Mouse (Mus musculus) skeletal muscle tissue, adult 2 months (tissue): Measurements from ENCODE around the gene Gzmb.
"Not testable (repeated sequence)": the region's sequence is repeated elsewhere in the genome, so short reads cannot be mapped to it uniquely, and the experiment has no call there.

ENCODE experiments used
- DNase-seq: peaks from one replicate; pipeline ENCODE4 v3.0.0-alpha.2; 2012; ENCODE audit warnings: low read depth, low spot score

The Gzmb gene

GRCm38 (mm10) chr14:56262153-56262552 is at the start of gene Gzmb:
Gene Gzmb, minus strand, starts transcription at chr14:56262260.
- no peak for DNase-seq

DNA sequence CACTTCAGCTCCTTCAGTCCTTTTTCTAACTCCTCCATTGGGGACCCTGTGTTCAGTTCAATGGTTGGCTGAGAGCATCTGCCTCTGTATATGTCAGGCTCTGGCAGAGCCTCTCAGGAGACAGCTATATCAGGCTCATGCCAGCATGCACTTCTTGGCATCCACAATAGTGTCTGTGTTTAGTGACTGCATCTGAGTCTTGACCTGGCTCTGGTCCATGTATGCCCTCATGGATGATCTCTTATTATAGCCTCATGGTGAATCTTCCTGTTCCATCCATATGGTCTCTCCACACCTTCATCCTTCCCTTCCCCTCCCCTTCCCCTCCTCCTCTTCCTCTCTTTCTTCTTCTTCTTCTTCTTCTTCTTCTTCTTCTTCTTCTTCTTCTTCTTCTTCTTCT is 49.7 kb upstream of the Gzmb start:
- not testable (repeated sequence) for DNase-seq

DNA sequence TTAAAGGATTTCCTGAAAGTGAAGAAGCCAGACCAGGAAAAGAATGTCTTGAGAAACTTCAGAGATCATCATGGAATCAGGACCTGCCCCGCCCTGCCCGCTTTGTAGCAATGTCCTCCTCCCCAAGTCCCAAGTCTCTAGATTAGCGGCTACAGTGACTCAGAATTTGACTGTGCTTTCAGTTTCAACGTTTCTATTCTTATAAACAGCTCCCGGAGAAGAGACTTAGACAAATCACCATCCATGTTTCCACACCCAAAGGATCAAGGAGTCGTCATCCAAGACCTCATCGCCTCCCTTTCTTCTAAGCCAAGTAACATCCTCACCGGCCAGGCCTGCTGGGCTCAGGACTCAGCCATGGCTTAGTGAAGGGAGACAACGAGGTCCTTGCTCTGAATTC is 48.2 kb upstream of the Gzmb start:
- DNase-seq = peak; percentile 26

GRCm38 (mm10) chr14:56304149-56304548 is 42.1 kb upstream of the Gzmb start:
- peak; percentile 27 for DNase-seq

DNA sequence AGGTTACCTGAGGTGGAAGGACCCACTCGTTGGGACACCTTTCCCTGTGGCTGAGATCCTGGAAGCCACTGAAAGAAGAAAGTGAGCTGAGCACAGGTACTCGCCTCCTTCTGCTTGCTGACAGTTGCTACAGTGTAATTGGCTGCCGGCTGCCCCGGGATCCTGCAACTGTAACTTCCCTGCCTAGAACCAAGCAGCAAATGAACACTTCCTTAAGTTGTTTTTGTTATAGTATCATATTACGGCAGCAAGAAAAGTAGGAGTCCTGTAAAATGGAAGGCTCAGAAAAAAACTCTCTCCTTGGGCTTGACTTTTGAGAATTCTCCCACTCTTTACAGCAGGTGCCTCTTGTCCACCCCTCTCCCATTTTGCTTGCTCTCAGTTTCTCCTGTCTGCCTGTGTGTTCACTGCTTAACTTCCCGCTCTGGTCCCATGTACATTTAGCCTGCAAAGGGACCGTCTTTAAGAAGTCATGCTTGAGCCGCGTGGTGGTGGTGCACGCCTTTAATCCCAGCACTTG is 41.5 kb upstream of the Gzmb start:
- no peak for DNase-seq

DNA sequence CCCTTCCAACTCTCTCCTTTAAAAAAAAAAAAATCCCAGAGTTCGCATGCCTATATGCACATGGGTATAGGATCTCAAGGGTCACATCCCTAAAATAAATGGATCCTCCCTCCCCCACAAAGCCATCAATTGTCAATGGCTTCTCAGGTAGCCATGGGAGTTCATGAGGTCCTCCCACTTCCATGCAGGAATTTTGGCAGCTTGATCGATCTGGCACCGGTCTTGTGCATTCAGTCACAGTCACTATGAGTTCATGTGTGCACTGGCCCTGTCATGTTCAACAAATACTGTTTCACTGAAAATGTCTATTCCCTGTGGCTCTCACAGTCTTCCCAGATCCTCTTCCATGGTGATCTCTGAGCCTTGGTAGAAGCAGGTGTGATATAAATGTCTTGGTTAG is 40.0 kb upstream of the Gzmb start:
- DNase-seq = no peak

DNA sequence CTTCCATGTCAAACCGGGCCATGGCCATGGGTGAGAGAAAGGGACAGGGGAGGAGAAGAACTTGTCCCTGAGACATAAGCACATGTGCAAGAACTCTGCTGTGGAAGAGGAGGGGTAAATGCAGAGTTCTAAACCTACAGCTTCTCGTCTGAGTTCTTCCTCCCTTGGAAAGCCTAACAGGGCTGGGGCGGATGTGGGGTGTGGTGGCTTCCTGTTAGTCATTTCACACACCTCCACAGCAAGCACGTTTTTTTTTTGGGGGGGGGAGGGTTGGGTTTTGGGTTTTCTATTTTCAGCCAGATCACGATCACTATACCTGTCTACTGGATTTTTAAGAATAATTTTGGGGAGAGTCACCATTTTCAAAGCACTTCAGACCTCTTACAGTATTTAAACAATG is 34.7 kb upstream of the Gzmb start:
- no peak for DNase-seq

GRCm38 (mm10) chr14:56296106-56296505 is 34.0 kb upstream of the Gzmb start:
- DNase-seq = no peak

DNA sequence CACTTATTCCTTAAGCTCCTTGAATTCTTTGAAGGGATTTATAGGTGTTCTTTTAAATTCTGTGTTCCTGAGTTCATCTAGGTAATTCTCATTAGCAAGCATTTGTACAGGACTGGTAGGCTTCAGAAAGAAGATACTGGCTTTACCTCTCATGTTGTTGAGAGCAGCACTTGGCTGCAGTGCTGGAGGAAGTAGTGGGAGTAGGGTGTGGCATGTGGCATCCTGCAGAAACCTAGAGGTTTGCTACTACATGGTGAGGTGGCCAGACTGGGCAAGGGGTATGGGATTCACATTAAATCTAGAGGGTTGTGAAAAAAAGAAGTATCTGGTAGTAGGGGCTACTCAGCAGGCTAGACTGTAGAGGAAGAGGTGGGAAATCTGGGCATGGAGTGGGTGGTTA is 31.1 kb upstream of the Gzmb start:
- no peak for DNase-seq

GRCm38 (mm10) chr14:56288651-56289050 is 26.6 kb upstream of the Gzmb start:
- DNase-seq = no peak

- no peak for DNase-seq
Observed at GRCm38 (mm10) chr14:56287806-56288205, 25.7 kb upstream of the Gzmb start.

DNA sequence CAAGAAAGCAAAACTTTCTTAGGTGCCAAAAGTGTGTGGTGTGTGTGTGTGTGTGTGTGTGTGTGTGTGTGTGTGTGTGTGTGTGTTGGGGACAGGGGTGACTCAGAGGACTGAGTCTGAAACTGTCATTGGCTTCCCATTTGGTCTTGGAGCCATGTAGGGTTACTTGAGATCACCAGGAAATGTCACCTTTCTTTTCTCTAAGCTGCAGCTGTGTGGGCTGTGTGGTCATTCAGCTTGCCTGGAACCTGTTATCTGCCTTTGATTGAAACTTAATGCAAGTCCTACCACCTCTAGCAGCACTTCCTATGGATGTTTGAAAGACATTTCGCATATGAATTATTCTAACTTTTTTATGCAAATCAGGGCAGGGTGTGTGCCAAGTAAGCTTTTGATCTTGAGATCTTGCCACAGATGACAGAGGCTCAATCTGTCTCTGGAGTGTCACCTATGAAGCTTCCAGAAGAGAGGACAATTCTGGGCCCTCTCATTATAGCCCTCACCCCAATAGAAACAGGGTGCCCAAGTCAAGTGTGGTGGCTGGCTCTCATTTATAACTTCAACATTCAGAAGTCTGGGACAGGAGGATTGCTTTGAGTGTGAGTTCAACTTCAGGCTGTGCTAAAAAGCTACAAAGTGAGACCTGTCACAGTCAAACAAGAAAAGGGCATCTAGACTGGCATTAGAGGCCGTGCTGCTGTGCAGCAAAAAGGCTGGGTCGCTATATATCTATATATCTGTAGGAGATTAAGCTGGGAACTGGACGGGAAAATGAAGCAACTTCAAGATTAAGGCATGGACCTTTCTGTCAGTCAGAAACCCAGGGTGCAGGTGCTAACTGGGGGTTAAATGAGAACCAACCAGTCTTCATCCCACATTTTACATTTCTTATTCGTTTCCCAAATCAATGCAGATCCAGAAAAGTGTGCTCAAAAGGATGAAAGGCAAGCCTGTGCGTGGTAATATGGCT is 22.6 kb upstream of the Gzmb start:
- no peak for DNase-seq

DNA sequence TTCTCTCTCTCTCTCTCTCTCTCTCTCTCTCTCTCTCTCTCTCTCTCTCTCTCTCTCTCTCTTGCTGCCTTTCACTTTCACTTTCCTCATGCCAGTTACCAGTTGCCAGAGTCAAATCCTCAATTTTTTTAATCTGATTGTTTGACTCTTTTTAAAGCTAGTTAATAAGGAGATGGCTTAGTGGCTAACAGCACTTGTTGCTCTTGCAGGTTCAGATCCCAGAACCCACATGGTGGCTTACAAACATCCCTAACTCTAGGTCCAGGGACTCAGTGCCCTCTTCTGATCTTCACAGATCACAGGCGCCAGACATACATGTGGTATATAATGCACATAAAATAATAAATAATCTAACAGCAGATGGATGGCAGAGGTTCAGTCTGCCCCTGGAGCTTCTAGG is 21.8 kb upstream of the Gzmb start:
- no peak for DNase-seq

DNA sequence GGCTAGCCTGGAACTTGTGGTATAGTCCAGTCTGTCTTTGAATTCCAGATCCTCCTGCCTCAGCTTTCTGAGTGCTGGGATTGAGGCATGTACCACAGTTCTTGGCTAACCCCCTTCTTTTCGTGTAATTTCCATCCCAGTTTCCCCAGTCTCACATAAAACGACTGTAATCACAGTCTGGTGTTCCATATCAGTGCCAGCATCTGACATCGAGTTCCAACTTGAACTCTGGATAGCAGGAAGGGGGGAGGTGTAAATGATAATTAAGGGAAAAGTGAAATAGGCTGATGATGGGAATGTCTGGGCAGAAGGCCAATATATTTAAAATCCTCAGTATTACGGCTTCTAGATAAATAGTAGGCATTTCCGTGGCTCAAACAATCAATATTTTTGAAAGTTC is 19.0 kb upstream of the Gzmb start:
- DNase-seq = no peak

DNA sequence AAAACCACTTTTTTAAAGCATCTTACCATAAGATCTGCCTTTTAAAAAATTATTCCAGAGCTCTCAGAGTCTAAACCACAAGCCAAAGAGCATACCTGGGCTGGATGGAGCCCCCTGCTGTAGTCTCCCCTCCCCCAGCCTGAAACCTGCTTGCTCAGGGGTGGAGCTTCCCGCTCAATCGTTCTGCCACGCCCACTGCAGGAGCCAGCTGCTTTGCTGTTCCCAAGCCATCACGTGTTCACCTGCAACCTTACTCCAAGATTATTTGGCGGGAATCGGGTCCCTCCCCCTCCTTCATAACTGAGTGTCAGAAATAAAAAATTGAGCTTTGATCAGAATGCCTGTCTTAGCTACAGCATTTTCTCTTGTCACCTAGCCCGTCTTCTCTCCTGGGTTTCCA is 16.6 kb upstream of the Gzmb start:
- not testable (repeated sequence) for DNase-seq

- DNase-seq = not testable (repeated sequence)
Observed at GRCm38 (mm10) chr14:56276096-56276495, 14.0 kb upstream of the Gzmb start.

DNA sequence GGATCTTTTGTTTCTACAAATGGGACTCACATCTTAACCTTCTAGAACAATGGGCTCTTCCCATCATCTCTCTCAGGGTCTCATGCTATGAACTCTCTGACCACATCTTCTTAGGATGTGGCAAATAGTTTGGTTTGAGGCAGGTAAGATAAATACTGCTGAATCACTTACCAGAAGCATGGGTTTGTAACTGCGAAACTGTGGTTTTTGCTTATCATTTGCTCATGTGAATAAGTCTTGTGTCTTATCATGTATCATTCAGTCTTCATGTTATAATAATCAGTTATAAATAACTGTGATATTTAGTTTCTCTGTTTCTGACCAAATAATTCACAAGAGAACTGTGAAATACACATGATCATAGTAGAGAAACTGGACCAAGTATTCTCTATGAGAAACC is 4.0 kb upstream of the Gzmb start:
- no peak for DNase-seq

DNA sequence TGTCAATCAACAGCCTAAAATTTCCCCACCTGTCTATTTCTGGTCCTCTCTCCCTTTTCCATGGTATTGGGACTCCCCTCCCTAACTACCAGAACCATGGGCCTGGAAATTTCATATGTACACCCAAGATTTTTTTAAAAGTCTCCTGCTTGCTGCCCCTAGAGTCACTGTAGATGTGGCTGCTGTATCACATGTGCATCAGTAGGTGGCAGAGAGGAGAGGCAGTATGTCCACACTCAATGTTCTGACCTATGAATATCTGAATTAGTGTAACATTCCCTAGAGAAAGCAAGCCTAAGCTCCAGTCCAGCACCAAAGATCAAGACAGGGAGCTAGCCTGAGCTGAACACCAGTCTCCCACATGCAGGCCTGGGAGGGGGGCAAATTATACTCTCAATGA is 21.7 kb downstream of the Gzmb start:
- DNase-seq = no peak

DNA sequence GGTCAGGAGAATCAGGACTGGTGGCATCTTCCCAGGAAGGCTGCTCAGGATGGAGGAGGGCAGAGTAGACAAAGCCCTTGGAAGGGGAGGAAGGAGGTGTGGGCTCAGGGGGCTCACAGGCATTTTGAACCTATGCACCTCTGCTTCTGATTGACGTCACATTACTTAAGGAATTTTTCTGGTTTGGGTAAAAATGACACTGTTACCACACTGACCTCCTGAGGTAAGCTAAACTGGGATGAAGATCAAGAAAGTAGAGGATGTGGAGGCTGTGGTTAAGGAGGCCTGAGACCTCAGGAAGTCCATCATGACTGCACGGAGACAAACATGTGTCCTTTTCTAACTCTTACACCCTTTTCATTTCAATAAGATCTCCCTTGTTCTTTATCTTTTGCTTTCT is 27.5 kb downstream of the Gzmb start, which contains the start of gene Gzmc:
Gene Gzmc (minus strand): TSS at position 101 of the 400 bp plus-strand sequence.
- DNase-seq = no peak

GRCm38 (mm10) chr14:56211317-56211716 is 50.7 kb downstream of the Gzmb start, which contains the start of gene Gzmf:
Gene Gzmf, minus strand, starts transcription at chr14:56211417.
- DNase-seq = no peak
